16 mouse cellular contexts compared by ENCODE assay signal in the genomic region with DNA sequence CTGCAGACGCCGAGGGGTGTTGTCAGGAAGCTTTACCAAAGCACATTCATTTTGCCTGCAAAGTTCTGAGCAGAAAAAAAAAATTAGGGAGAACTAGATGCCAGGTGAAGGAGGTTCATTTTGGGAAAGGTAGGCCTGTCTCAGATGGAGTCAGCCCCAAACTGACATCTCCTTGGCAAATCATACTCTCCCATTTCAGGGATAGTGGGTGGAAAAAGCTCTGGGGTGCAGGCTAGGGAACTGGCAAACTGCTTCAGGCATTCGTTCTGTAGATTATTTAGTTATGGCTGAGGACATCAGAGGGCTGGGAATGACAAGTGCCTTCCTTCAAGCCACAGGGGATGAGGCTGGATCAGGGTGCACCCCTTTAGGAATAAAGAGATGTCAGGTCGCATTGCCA. TPM values are rescaled to one million over a fixed set of nuclear protein-coding genes. Genes with fewer than 3 reads are reported as not detected.
"Had no signal": no experiment of that assay in that cellular context is flagged by ENCODE, and none has a peak within 500 bp of the region (broad histone marks: within the 10 kb centered on the region; RNA-seq: fewer than 3 reads in every experiment).

No protein-coding gene starts in this region.

- H3K27ac ChIP-seq: liver, embryonic 14.5 days; macrophage; midbrain, embryonic 12.5 days; neural tube, embryonic 12.5 days; stomach, embryonic 15.5 days; stomach, postnatal 0 days had no signal

- DNase-seq: lung, adult 18-20 months; lung, embryonic 14.5 days; lung, postnatal 10 days; midbrain, embryonic 14.5 days; thymus, adult 2 months; thymus, postnatal 25 days; thymus, postnatal 4 days had no signal

- H3K4me3 ChIP-seq: megakaryocyte, embryonic 14.5 days; midbrain, embryonic 12.5 days; neural tube, embryonic 12.5 days; stomach, embryonic 15.5 days had no signal

RNA-seq across cellular contexts. Expression of gene Hlf, which starts 58.0 kb away (rescaled TPM):
- total RNA-seq: monocyte, adult 5-6 weeks; neutrophil, adult 5-6 weeks had no signal
